Mouse (Mus musculus): ENCODE measurements around the gene Eif5. TPM values are rescaled to one million over a fixed set of nuclear protein-coding genes. Genes with fewer than 3 reads are reported as not detected.

Gene Eif5
- polyA plus RNA-seq, 1 experiment: 55.8 TPM

DNA sequence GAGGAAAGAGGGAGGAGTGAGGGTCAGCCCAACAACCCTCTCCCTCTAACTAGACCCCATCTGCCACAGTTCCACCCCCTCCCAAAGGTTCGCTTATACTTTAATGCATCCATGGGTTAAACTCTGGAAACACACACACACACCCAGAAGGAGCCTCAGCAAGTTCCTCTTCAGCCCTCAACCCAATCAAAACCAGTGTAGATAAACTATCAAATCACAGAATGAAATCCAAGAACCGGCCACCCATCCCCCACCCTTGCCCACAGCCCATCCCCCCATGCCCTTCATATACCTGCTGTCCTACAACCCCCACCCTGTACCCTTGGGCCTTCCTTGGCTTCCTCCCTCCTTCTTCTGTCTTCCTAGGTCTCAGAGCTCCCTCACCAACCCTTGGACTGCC lies 16.8 kb upstream of the Eif5 start:
- no peaks in the 10 kb centered on the region for H3K36me3 ChIP-seq (ENCODE audit: control insufficient read depth, insufficient read depth, low read length)
- no peaks in the 10 kb centered on the region for H3K4me1 ChIP-seq (ENCODE audit: control insufficient read depth, insufficient read depth, insufficient read length, low read length)
- no peak overlapping the region for H3K4me3 ChIP-seq (ENCODE audit: low read depth, low read length)
- 86% methylated on average over 2 of the region's 2 CpGs for WGBS
- TF ChIP-seq CTCF (IDR thresholded peaks at IDR 0.05; ENCODE audit: extremely low read depth, insufficient read length, insufficient replicate concordance, low read depth, low read length) (no peak), POLR2A (IDR thresholded peaks at IDR 0.05; ENCODE audit: low read depth, low read length) (no peak)
- H3K27ac ChIP-seq (ENCODE audit: insufficient read depth, low read depth, low read length): no peak overlapping the region
- peaks cover 8% of the 10 kb centered on the region; the same call in 1 of the 2 replicates for H3K27me3 ChIP-seq (ENCODE audit: control insufficient read depth, insufficient read depth, low read length)

DNA sequence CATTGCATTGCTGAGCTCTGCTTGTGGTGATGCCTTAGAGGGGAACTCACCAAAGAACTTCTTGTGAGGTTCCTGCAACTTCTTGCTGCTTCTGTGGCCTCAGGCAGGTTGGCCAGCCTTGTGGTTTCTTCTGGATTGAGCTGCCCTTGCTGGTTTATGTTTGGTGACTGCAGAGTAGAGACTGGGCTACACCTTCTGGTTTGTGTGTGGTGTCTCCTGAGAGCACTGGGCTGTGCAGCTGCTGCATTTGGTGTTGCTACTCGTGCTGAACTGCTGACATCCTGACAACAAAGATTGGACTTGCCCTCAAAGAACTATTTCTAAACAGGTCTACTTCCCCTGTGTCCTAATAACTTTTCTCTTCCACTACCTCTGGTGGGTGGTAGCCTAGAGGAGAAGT lies 13.3 kb upstream of the Eif5 start:
- Histone ChIP-seq H3K36me3 (ENCODE audit: control insufficient read depth, insufficient read depth, low read length) (no peaks in the 10 kb centered on the region), H3K4me1 (ENCODE audit: control insufficient read depth, insufficient read depth, insufficient read length, low read length) (no peaks in the 10 kb centered on the region), H3K27ac (ENCODE audit: insufficient read depth, low read depth, low read length) (no peak overlapping the region), H3K4me3 (ENCODE audit: low read depth, low read length) (no peak overlapping the region), H3K27me3 (ENCODE audit: control insufficient read depth, insufficient read depth, low read length) (peaks cover 8% of the 10 kb centered on the region; the same call in 1 of the 2 replicates)
- 42% methylated on average over 1 of the region's 1 CpGs for WGBS
- TF ChIP-seq CTCF (IDR thresholded peaks at IDR 0.05; ENCODE audit: extremely low read depth, insufficient read length, insufficient replicate concordance, low read depth, low read length) (no peak), POLR2A (IDR thresholded peaks at IDR 0.05; ENCODE audit: low read depth, low read length) (no peak)

DNA sequence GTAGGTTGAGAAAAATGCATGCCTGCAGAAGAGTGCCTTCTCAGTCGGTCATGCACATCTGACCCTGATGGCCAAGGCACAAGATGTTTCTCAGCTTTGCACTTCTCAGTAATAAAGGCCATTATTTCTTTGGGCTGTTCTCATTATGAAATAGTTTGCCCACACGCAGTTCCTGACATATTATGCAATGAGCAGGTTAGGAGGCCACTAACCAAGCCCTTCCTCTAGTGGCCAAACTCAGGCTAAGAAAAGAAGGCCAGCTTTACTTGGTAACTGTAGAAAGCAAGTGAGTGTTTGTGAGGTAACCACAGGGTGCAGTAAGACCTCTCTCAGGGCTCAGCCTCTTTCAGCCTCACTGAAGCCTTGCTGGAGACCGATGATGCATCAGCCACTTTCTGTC lies 12.9 kb upstream of the Eif5 start:
- Histone ChIP-seq H3K4me1 (ENCODE audit: control insufficient read depth, insufficient read depth, insufficient read length, low read length) (no peaks in the 10 kb centered on the region), H3K27me3 (ENCODE audit: control insufficient read depth, insufficient read depth, low read length) (peaks cover 6% of the 10 kb centered on the region; the same call in 1 of the 2 replicates), H3K27ac (ENCODE audit: insufficient read depth, low read depth, low read length) (no peak overlapping the region), H3K36me3 (ENCODE audit: control insufficient read depth, insufficient read depth, low read length) (no peaks in the 10 kb centered on the region), H3K4me3 (ENCODE audit: low read depth, low read length) (no peak overlapping the region)
- 76% methylated on average over 3 of the region's 3 CpGs for WGBS
- TF ChIP-seq POLR2A (IDR thresholded peaks at IDR 0.05; ENCODE audit: low read depth, low read length) (no peak), CTCF (IDR thresholded peaks at IDR 0.05; ENCODE audit: extremely low read depth, insufficient read length, insufficient replicate concordance, low read depth, low read length) (no peak)

DNA sequence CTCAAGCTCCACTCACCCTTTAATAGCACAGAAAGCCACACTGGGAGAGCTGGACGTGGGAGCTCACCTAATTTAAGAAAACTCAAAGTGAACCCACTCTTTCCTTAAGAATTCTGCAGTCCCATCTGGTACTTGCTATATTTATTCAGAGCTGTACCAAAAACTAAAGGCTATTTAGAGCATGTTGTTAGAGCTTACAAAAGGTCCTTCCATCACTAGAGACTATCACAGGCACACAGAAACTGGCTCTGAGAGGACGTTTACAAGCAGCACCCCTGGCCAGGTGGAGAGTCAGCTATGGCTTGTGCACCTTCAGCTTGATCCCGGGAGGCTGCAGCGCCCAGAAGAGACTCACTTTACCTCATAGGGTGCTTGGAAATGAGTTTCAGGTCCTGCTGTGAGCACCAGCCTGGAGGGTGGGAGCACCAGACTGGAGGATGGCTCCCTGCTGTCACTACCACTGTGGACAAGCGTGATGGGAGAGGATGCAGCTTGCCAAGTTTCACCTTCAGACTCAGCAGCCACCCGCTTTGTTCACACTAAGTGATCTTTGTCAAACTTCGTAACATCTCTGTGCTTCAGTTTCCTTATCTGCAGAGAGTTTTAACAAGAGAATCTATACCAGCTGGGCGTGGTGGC lies 10.1 kb upstream of the Eif5 start:
- Histone ChIP-seq H3K4me3 (ENCODE audit: low read depth, low read length) (no peak overlapping the region), H3K4me1 (ENCODE audit: control insufficient read depth, insufficient read depth, insufficient read length, low read length) (no peaks in the 10 kb centered on the region), H3K27ac (ENCODE audit: insufficient read depth, low read depth, low read length) (no peak overlapping the region), H3K36me3 (ENCODE audit: control insufficient read depth, insufficient read depth, low read length) (no peaks in the 10 kb centered on the region), H3K27me3 (ENCODE audit: control insufficient read depth, insufficient read depth, low read length) (peaks cover 5% of the 10 kb centered on the region; the same call in 1 of the 2 replicates)
- no peak for TF ChIP-seq CTCF (IDR thresholded peaks at IDR 0.05; ENCODE audit: extremely low read depth, insufficient read length, insufficient replicate concordance, low read depth, low read length)
- TF ChIP-seq POLR2A (IDR thresholded peaks at IDR 0.05; ENCODE audit: low read depth, low read length): no peak
- WGBS: 52% methylated on average over 8 of the region's 8 CpGs

DNA sequence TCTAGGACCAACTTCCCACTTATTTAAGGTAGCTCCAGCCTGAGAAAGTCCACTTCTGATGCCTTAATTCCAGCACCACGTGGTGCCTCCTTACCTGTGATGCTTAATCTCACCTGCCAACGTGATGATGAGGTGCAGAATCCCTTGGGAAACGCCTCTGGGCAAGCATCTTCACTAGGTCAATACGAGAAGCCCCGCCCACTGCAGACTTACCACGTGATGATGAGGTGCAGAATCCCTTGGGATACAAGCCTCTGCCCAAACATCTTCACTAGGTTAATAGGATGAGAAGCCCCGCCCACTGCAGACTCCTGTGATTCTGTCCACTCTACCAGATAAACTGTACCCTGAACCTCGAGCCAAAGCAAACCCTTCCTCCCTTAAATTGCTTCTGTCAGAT lies 8.6 kb upstream of the Eif5 start:
- no peaks in the 10 kb centered on the region; the same call in 1 of the 2 replicates for H3K27me3 ChIP-seq (ENCODE audit: control insufficient read depth, insufficient read depth, low read length)
- H3K4me3 ChIP-seq (ENCODE audit: low read depth, low read length): no peak overlapping the region
- no peaks in the 10 kb centered on the region for H3K4me1 ChIP-seq (ENCODE audit: control insufficient read depth, insufficient read depth, insufficient read length, low read length)
- H3K36me3 ChIP-seq (ENCODE audit: control insufficient read depth, insufficient read depth, low read length): no peaks in the 10 kb centered on the region
- 18% methylated on average over 8 of the region's 8 CpGs for WGBS
- H3K27ac ChIP-seq (ENCODE audit: insufficient read depth, low read depth, low read length): no peak overlapping the region
- TF ChIP-seq POLR2A (IDR thresholded peaks at IDR 0.05; ENCODE audit: low read depth, low read length): no peak
- TF ChIP-seq CTCF (IDR thresholded peaks at IDR 0.05; ENCODE audit: extremely low read depth, insufficient read length, insufficient replicate concordance, low read depth, low read length): no peak

DNA sequence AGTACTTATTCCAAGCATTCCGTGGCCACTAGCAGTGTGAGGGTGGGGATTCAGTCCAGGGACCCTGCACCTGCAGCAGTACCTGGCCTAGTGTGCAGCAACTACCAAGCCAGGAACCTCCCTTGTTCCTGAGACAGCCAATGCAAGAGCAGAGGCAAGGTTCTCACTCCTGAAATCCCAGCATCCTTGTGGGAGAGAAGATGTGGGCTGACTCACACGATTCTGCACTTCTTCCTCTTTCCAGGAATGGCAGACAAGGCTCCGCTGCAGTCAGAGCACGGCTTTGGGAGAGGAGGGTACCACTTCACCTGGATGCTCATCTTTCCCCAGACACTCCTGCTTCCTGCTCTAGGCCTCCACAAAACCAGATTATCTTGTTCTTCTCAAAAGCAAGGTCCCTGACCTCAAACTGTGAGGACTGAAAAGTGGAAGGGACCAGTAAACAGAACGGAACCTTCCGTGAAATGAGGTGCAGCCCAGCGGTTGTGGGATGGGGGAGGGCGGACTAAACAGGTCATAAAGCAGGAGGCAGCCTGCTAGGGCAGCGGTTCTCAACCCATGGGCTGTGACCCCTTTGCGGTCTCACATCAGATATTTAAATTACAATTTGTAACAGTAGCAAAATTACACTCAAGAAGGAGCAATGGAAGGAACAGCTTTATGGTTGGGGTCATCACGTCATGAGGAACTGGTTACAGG lies 4.6 kb upstream of the Eif5 start:
- whole genome bisulfite sequencing: 90% methylated on average over 11 of the region's 11 CpGs
- Histone ChIP-seq H3K27ac (ENCODE audit: insufficient read depth, low read depth, low read length) (no peak overlapping the region), H3K27me3 (ENCODE audit: control insufficient read depth, insufficient read depth, low read length) (no peaks in the 10 kb centered on the region), H3K4me3 (ENCODE audit: low read depth, low read length) (no peak overlapping the region), H3K4me1 (ENCODE audit: control insufficient read depth, insufficient read depth, insufficient read length, low read length) (peaks cover 2% of the 10 kb centered on the region; the same call in 1 of the 2 replicates), H3K36me3 (ENCODE audit: control insufficient read depth, insufficient read depth, low read length) (no peaks in the 10 kb centered on the region)
- no peak for TF ChIP-seq CTCF (IDR thresholded peaks at IDR 0.05; ENCODE audit: extremely low read depth, insufficient read length, insufficient replicate concordance, low read depth, low read length)
- TF ChIP-seq POLR2A (IDR thresholded peaks at IDR 0.05; ENCODE audit: low read depth, low read length): no peak

DNA sequence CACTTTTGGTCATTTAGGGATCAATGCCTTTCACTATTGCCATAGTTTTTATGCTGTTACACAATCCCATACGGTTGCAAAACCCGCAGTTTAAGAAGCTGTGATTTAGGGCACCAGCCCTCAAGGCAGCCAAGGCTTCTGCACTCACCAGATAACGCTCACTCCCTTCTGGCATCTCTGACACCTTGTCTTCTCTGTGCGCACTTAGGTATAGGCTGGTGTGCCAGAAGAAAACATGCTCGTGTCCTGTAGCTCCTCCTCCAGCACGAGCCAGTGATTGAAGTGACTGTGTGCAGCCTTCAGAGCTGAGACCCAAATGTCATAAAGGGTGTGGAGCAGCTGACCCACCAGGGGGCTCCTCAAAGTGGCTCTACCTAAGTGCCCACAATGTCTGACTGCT lies 2.5 kb upstream of the Eif5 start:
- WGBS: 16% methylated on average over 6 of the region's 6 CpGs
- Histone ChIP-seq H3K36me3 (ENCODE audit: control insufficient read depth, insufficient read depth, low read length) (peaks cover 11% of the 10 kb centered on the region), H3K27ac (ENCODE audit: insufficient read depth, low read depth, low read length) (peak overlapping the region; percentile 60), H3K4me1 (ENCODE audit: control insufficient read depth, insufficient read depth, insufficient read length, low read length) (peaks cover 2% of the 10 kb centered on the region; the same call in 1 of the 2 replicates), H3K27me3 (ENCODE audit: control insufficient read depth, insufficient read depth, low read length) (no peaks in the 10 kb centered on the region), H3K4me3 (ENCODE audit: low read depth, low read length) (no peak overlapping the region)
- no peak for TF ChIP-seq CTCF (IDR thresholded peaks at IDR 0.05; ENCODE audit: extremely low read depth, insufficient read length, insufficient replicate concordance, low read depth, low read length)
- TF ChIP-seq POLR2A (IDR thresholded peaks at IDR 0.05; ENCODE audit: low read depth, low read length): no peak
